Comparison of ENCODE assay signal across 17 mouse cellular contexts in genomic region chr2:128467490-128468245, GRCm38 (mm10).
DNase-seq lines count a peak whose midpoint lies in the region; ATAC-seq and TF ChIP-seq lines count a peak whose summit lies in the region.
"Had no signal": no experiment of that assay in that cellular context is flagged by ENCODE, and none has a peak within 500 bp of the region (broad histone marks: within the 10 kb centered on the region; RNA-seq: fewer than 3 reads in every experiment).

No protein-coding gene starts in this region.

- H3K79me2 ChIP-seq in macrophage (ENCODE audit: inconsistent target): no peaks in the 10 kb centered on the region

- 81% methylated on average over 8 of the region's 8 CpGs for WGBS in heart, embryonic 12.5 days
- WGBS in macrophage (ENCODE audit: missing documents): 54% methylated on average over 8 of the region's 8 CpGs
- WGBS in midbrain, postnatal 0 days: 92% methylated on average over 8 of the region's 8 CpGs

- H3K9me3 ChIP-seq in heart, embryonic 12.5 days (replicated peaks): no peaks in the 10 kb centered on the region
- no peaks in the 10 kb centered on the region for H3K9me3 ChIP-seq in midbrain, postnatal 0 days (ENCODE audit: low read length)
- H3K9me3 ChIP-seq: limb, embryonic 12.5 days; liver, embryonic 15.5 days had no signal

- H3K4me3 ChIP-seq in heart, embryonic 12.5 days: no peak overlapping the region
- no peak overlapping the region for H3K4me3 ChIP-seq in bone marrow macrophage, adult 2 months (ENCODE audit: insufficient read depth, low read length)
- H3K4me3 ChIP-seq in macrophage (ENCODE audit: inconsistent target): no peak overlapping the region
- no peak overlapping the region for H3K4me3 ChIP-seq in midbrain, postnatal 0 days (ENCODE audit: low read depth, low read length)
- H3K4me3 ChIP-seq: limb, embryonic 12.5 days; liver, embryonic 15.5 days had no signal

- no peak overlapping the region for H3K4me2 ChIP-seq in heart, embryonic 12.5 days
- H3K4me2 ChIP-seq in midbrain, postnatal 0 days (ENCODE audit: low read depth, low read length, poor library complexity, severe bottlenecking): no peak overlapping the region
- H3K4me2 ChIP-seq: limb, embryonic 12.5 days; liver, embryonic 15.5 days had no signal

- no peak for TF ChIP-seq CTCF in bone marrow macrophage, adult 2 months (IDR thresholded peaks at IDR 0.05; ENCODE audit: low read depth, low read length)
- no peak for TF ChIP-seq CTCF in midbrain, postnatal 0 days (IDR thresholded peaks at IDR 0.05)

- 0 out of 2 replicates have a peak, but pooled peaks cover 11% of the 10 kb centered on the region for H3K4me1 ChIP-seq in heart, embryonic 12.5 days (replicated peaks)
- peaks cover 50% of the 10 kb centered on the region for H3K4me1 ChIP-seq in bone marrow macrophage, adult 2 months (ENCODE audit: control insufficient read depth, insufficient read depth, low read length)
- no peaks in the 10 kb centered on the region for H3K4me1 ChIP-seq in midbrain, postnatal 0 days (ENCODE audit: insufficient read depth, low read length)
- H3K4me1 ChIP-seq: limb, embryonic 12.5 days had no signal

- H3K27me3 ChIP-seq in heart, embryonic 12.5 days (replicated peaks): no peaks in the 10 kb centered on the region
- no peaks in the 10 kb centered on the region for H3K27me3 ChIP-seq in midbrain, postnatal 0 days (ENCODE audit: insufficient read depth, low read length)
- H3K27me3 ChIP-seq: limb, embryonic 12.5 days; liver, embryonic 15.5 days had no signal

- DNase-seq in heart, adult 11 months: peak; percentile 95
- DNase-seq in 3T3-L1 (ENCODE audit: low read depth, low spot score): peak; percentile 69
- no peak for DNase-seq in embryo, embryonic 9.5 days (ENCODE audit: extremely low spot score)
- DNase-seq in adrenal gland, adult 8-10 months: no peak
- no peak for DNase-seq in midbrain, postnatal 0 days (ENCODE audit: low spot score)
- DNase-seq: adrenal gland, postnatal 25 days; cerebellum, adult 11 months; gastrocnemius, postnatal 14 days; kidney, adult 11 months; kidney, postnatal 14 days had no signal

- TF ChIP-seq POLR2A in bone marrow macrophage, adult 2 months (IDR thresholded peaks at IDR 0.05; ENCODE audit: borderline replicate concordance, low read depth, low read length): no peak

- no peaks in the 10 kb centered on the region for H3K36me3 ChIP-seq in heart, embryonic 12.5 days
- H3K36me3 ChIP-seq in macrophage (ENCODE audit: inconsistent target): no peaks in the 10 kb centered on the region
- H3K36me3 ChIP-seq in midbrain, postnatal 0 days (ENCODE audit: insufficient read depth, low read length): no peaks in the 10 kb centered on the region
- H3K36me3 ChIP-seq: limb, embryonic 12.5 days; liver, embryonic 15.5 days had no signal

- H3K9ac ChIP-seq in heart, embryonic 12.5 days: no peak overlapping the region
- H3K9ac ChIP-seq in midbrain, postnatal 0 days (replicated peaks; ENCODE audit: low read length, poor library complexity, severe bottlenecking): no peak overlapping the region
- H3K9ac ChIP-seq: limb, embryonic 12.5 days; liver, embryonic 15.5 days had no signal

- H3K27ac ChIP-seq in heart, embryonic 12.5 days (ENCODE audit: poor library complexity, severe bottlenecking): no peak overlapping the region
- H3K27ac ChIP-seq in bone marrow macrophage, adult 2 months (ENCODE audit: insufficient read depth, low read depth, low read length): peak overlapping the region; percentile 35; the same call in 1 of the 2 replicates
- peak overlapping the region; percentile 25; the same call in 1 of the 2 replicates for H3K27ac ChIP-seq in macrophage
- H3K27ac ChIP-seq in midbrain, postnatal 0 days (ENCODE audit: low read depth, low read length): no peak overlapping the region
- H3K27ac ChIP-seq: limb, embryonic 12.5 days; liver, embryonic 15.5 days had no signal

- ATAC-seq in heart, embryonic 12.5 days (ENCODE audit: insufficient number of reproducible peaks, low FRiP score): no peak
- no peak for ATAC-seq in midbrain, postnatal 0 days (ENCODE audit: low FRiP score)
- ATAC-seq: CD4-positive, CD25-positive, alpha-beta regulatory T cell, adult 4 months; hindbrain, embryonic 16.5 days had no signal

Comparison
In these comparisons a context has a peak if more than half of its experiments do, and no peak if none do; other contexts are left out.
1. DNase-seq: peak in heart, adult 11 months (single experiment) and 3T3-L1 (single experiment); none in embryo, embryonic 9.5 days (single experiment), adrenal gland, adult 8-10 months (single experiment) and midbrain, postnatal 0 days (single experiment).
2. H3K27ac ChIP-seq: peak in bone marrow macrophage, adult 2 months (single experiment) and macrophage (single experiment); none in heart, embryonic 12.5 days (single experiment) and midbrain, postnatal 0 days (single experiment).